Mouse (Mus musculus) myocyte (in vitro differentiated cells): ENCODE results near the gene Ces1d.

Source experiments
- CEBPB ChIP-seq: IDR thresholded peaks from 2 replicates; pipeline ENCODE4 v1.6.1; 2011; ENCODE audit warnings: mild to moderate bottlenecking, moderate library complexity; ENCODE audit not compliant: poor library complexity, insufficient read depth, severe bottlenecking
- E2F4 ChIP-seq: IDR thresholded peaks from one replicate; pipeline ENCODE4 v1.6.1; 2011; ENCODE audit warnings: mild to moderate bottlenecking, control low read depth, moderate library complexity; ENCODE audit not compliant: insufficient read depth
- MAX ChIP-seq: IDR thresholded peaks from one replicate; pipeline ENCODE4 v1.6.1; 2011; ENCODE audit warnings: low read depth, mild to moderate bottlenecking, control low read depth
- MYOG ChIP-seq, 3 experiments: IDR thresholded peaks; one replicate each; pipeline ENCODE4 v1.6.1; 2011; ENCODE audit warnings: control low read depth in 2 of 3, low read depth in 2 of 3, mild to moderate bottlenecking in 2 of 3; ENCODE audit not compliant: insufficient read length in 2 of 3, control insufficient read depth in 1 of 3, insufficient read depth in 1 of 3
- POLR2A ChIP-seq: IDR thresholded peaks from one replicate; pipeline ENCODE4 v1.6.1; 2011; ENCODE audit warnings: low read depth, mild to moderate bottlenecking, control low read depth, moderate library complexity; ENCODE audit not compliant: insufficient read length
- POLR2AphosphoS2 ChIP-seq: IDR thresholded peaks from one replicate; pipeline ENCODE4 v1.6.1; 2011; ENCODE audit warnings: low read depth, control low read depth; ENCODE audit not compliant: insufficient read length
- REST ChIP-seq: IDR thresholded peaks from one replicate; pipeline ENCODE4 v1.6.1; 2011; ENCODE audit warnings: mild to moderate bottlenecking, control low read depth, moderate library complexity; ENCODE audit not compliant: insufficient read depth, insufficient read length
- SRF ChIP-seq: IDR thresholded peaks from one replicate; pipeline ENCODE4 v1.6.1; 2011; ENCODE audit warnings: low read depth; ENCODE audit not compliant: control insufficient read depth, insufficient read length
- TCF12 ChIP-seq: IDR thresholded peaks from one replicate; pipeline ENCODE4 v1.6.1; 2011; ENCODE audit warnings: mild to moderate bottlenecking, control low read depth; ENCODE audit not compliant: poor library complexity, insufficient read depth, severe bottlenecking
- TCF3 ChIP-seq: IDR thresholded peaks from one replicate; pipeline ENCODE4 v1.6.1; 2011; ENCODE audit warnings: low read depth, control low read depth; ENCODE audit not compliant: insufficient read length
- USF1 ChIP-seq: IDR thresholded peaks from one replicate; pipeline ENCODE4 v1.6.1; 2011; ENCODE audit warnings: low read depth, mild to moderate bottlenecking, control low read depth, moderate library complexity

DNA sequence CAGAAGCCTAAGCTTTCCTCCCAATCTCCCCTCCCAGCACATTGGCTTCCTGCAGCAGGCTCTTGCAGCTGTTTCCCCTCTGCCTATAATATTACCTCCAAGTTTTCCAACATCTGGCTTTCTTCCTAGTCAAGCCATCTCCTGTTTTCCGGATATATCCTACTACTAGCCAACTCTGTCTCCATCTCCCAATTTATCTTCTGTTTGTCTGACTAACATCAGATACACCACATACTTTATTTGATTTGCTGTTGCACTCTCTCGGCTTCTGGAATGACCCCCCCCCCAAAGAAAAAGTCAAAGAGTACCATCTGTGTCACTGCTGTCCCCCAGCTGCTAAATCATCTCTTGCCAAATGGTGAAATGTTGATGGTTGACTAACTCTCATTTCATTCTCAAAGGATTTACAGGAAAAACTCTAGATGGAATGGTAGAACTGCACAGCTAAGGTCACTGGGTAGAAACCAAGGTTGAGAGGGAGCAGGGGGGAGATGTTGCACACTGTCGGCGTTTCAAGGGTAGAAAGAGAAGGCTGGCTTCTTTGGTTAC lies 17.0 kb downstream of the Ces1d start:
- TF ChIP-seq POLR2A = no peak
- no peak for TF ChIP-seq TCF3
- no peak for TF ChIP-seq POLR2AphosphoS2
- no peak for TF ChIP-seq REST
- TF ChIP-seq CEBPB = no peak
- TF ChIP-seq TCF12 = no peak
- TF ChIP-seq USF1 = no peak
- no peak for TF ChIP-seq E2F4
- TF ChIP-seq MAX = no peak
- no peak for TF ChIP-seq SRF
- TF ChIP-seq MYOG (IDR thresholded peaks at IDR 0.05; ENCODE audit: control insufficient read depth in 1 of 3, insufficient read depth in 1 of 3, insufficient read length in 2 of 3, low read depth in 2 of 3) = no peak
